Mouse (Mus musculus) embryonic facial prominence, embryonic 15.5 days (tissue): ENCODE results near the gene Hist3h2a. TPM values are rescaled to one million over a fixed set of nuclear protein-coding genes. Genes with fewer than 3 reads are reported as not detected.
A peak's percentile ranks its signal among the peaks of the same experiment; 100 is the strongest.

Source experiments
- ATAC-seq: fragments of 200-750 bp; cut with Nextera tagmentation; 2 replicates; pipeline ENCODE4 v1.8.0; 2017; ENCODE audit warnings: low read depth, moderate TSS enrichment; ENCODE audit not compliant: insufficient number of reproducible peaks, low FRiP score, low TSS enrichment
- H3K27ac ChIP-seq: fragments of 300-500 bp; sonication (generic); replicated peaks from 2 replicates; pipeline ENCODE4 v1.5.1; 2015; ENCODE audit warnings: mild to moderate bottlenecking, inconsistent platforms
- H3K27me3 ChIP-seq: fragments of 300-500 bp; sonication (generic); 2 replicates; pipeline ENCODE4 v1.6.1; 2015; ENCODE audit warnings: inconsistent platforms
- H3K36me3 ChIP-seq: fragments of 300-500 bp; sonication (generic); 2 replicates; pipeline ENCODE4 v1.6.1; 2015; ENCODE audit warnings: mild to moderate bottlenecking, inconsistent platforms
- H3K4me1 ChIP-seq: fragments of 300-500 bp; sonication (generic); 2 replicates; pipeline ENCODE4 v1.6.1; 2015; ENCODE audit warnings: inconsistent platforms
- H3K4me2 ChIP-seq: fragments of 300-500 bp; sonication (generic); replicated peaks from 2 replicates; pipeline ENCODE4 v1.6.1; 2015; ENCODE audit warnings: mild to moderate bottlenecking, inconsistent platforms
- H3K4me3 ChIP-seq: fragments of 300-500 bp; sonication (generic); replicated peaks from 2 replicates; pipeline ENCODE4 v1.5.1; 2015; ENCODE audit warnings: mild to moderate bottlenecking, inconsistent platforms
- H3K9ac ChIP-seq: fragments of 300-500 bp; sonication (generic); 2 replicates; pipeline ENCODE4 v1.6.1; 2015; ENCODE audit warnings: inconsistent platforms
- H3K9me3 ChIP-seq: fragments of 300-500 bp; sonication (generic); replicated peaks from 2 replicates; pipeline ENCODE4 v1.6.1; 2016; ENCODE audit warnings: inconsistent platforms
- WGBS: fragments of 180-500 bp; shearing (Covaris S2); methylation state at CpG from one replicate; pipeline ENCODE4 v1.1.7; 2015; 5-methylcytosine and 5-hydroxymethylcytosine counted together
- polyA plus RNA-seq: library from polyadenylated mRNA; unstranded; fragments of >200 nt; fragmentation: Nextera tagmentation; extraction: Ambion mirVana; gene quantifications from 2 replicates; pipeline ENCODE4 v1.2.1, GENCODE M21; 2015

Hist3h2a gene
- polyA plus RNA-seq, 1 experiment from 2014 or later = 37.0 TPM

DNA sequence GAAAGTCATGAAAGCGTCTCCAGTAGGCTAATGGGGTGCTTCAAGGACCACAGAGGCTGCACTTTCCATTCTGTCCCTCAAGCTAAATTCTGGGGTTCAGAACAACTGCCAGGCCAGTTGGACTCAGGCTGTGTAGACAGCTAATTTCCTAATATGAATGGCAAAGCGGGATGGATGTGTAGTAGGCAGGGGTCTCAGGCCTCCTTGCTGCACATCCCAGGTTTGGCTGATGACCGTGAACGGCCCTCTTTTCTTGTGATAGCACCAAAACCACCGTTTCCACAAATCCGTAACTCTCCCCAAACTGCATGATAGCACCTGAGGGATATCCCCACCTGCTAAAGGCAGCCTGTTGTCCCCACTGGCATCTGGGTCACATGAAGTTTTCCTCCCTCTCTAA lies 4.1 kb downstream of the Hist3h2a start:
- ATAC-seq = no peak
- Histone ChIP-seq H3K27ac (no peak overlapping the region), H3K36me3 (peaks cover 4% of the 10 kb centered on the region; the same call in 1 of the 2 replicates), H3K27me3 (peaks cover 14% of the 10 kb centered on the region), H3K4me1 (peaks cover 32% of the 10 kb centered on the region), H3K4me2 (no peak overlapping the region), H3K9ac (no peak overlapping the region), H3K9me3 (no peaks in the 10 kb centered on the region), H3K4me3 (no peak overlapping the region)
- 89% methylated on average over 6 of the region's 6 CpGs for WGBS

DNA sequence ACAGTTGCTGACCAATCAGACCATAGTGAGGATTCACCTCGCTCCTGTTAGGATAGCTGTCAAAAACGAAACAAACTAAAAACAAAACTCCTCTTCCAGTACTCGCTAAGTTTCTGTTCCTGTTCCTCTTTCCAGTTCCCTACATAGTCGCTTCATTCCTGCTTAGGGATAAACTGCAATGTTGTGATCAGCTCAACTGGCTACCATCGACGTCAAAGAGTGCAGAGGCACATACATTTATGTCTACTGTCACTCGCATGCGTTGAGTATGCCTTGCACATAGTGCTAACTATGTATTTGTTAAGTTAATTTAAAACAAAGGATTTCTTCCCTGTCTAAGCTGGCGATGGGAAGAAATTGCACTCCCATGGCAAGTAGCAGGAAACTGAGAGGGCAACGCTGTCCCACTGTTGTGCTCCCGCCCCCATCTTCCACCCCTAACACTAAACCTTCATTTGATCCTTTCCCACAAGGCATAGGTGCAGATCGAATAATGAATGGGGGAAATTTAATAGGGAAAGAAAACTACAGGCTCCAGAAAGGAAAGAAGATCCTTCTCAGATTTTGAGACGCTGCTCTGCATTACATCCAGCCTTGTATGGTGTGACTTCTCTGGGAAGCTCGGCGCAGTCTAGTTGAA lies 4.8 kb downstream of the Hist3h2a start:
- Histone ChIP-seq H3K9ac (peak overlapping the region; percentile 29; the same call in 1 of the 2 replicates), H3K4me1 (peaks cover 28% of the 10 kb centered on the region), H3K4me3 (peak overlapping the region; percentile 50), H3K9me3 (no peaks in the 10 kb centered on the region), H3K27ac (no peak overlapping the region), H3K27me3 (peaks cover 15% of the 10 kb centered on the region), H3K4me2 (peak overlapping the region; percentile 84), H3K36me3 (peaks cover 4% of the 10 kb centered on the region; the same call in 1 of the 2 replicates)
- 28% methylated on average over 15 of the region's 15 CpGs for WGBS
- ATAC-seq = no peak

DNA sequence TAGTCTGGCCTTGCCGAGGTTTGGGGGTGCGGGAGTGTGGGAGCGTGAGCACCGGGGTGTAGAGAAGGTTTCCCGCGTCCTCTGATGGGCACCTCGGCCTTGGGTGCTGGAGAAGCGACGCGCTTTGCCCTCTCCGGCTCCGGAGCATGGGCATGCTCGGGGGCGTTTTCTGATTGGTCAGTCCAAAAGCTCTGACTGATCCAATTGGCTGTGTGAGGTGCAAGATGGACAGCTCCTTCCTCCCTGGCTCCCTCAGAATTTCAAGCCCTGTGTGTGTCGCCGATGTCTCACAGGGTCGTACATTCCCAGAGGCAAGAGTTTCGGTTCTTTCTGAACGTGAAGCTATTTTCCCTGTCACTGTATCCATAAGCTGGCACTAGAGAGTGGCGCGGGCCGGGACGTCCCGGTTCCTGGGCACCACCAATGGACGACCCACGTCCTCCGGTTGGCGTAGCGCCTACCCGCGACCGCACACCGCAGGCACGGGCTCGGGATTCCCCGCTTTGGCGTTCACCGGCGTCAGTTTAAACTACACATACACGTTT lies 5.5 kb downstream of the Hist3h2a start:
- Histone ChIP-seq H3K36me3 (peaks cover 4% of the 10 kb centered on the region; the same call in 1 of the 2 replicates), H3K4me1 (peaks cover 28% of the 10 kb centered on the region), H3K4me2 (peak overlapping the region; percentile 84), H3K4me3 (peak overlapping the region; percentile 50), H3K27me3 (peaks cover 15% of the 10 kb centered on the region), H3K9me3 (no peaks in the 10 kb centered on the region), H3K27ac (no peak overlapping the region; the same call in 1 of the 2 replicates), H3K9ac (peak overlapping the region; percentile 29)
- peak; percentile 64 for ATAC-seq
- WGBS = 2% methylated on average over 40 of the region's 40 CpGs

DNA sequence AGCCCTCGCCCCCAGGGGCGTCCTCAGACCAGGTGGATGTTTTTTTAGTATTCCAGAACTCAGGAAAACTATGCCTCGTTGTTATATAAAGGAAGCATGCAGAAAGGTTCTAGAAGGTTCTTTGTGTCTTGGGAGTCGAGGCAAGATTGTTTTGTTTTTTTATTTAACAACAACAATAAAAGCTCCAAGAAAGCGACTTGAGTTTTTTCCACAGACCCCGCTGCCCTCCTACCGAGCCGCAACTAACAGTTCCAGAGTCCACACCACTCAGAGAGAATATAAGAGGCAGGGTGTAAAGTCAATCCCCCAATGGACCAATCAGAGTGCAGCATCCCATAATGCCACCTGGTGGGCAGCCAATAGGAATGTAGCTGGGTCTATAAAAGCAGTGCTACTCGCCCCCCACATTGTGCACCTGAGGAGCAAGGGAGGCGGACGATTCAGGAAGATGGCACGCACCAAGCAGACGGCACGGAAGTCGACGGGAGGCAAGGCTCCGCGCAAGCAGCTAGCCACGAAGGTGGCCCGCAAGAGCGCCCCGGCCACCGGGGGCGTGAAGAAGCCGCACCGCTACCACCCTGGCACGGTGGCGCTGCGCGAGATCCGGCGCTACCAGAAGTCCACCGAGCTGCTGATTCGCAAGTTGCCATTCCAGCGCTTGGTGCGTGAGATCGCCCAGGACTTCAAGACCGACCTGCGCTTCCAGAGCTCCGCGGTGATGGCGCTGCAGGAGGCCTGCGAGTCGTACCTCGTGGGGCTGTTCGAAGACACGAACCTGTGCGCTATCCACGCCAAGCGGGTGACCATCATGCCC lies 7.1 kb downstream of the Hist3h2a start:
- Histone ChIP-seq H3K4me3 (no peak overlapping the region), H3K27ac (no peak overlapping the region), H3K36me3 (peaks cover 4% of the 10 kb centered on the region; the same call in 1 of the 2 replicates), H3K4me1 (peaks cover 22% of the 10 kb centered on the region), H3K9ac (no peak overlapping the region), H3K4me2 (no peak overlapping the region), H3K9me3 (no peaks in the 10 kb centered on the region), H3K27me3 (peaks cover 15% of the 10 kb centered on the region)
- WGBS = 62% methylated on average over 50 of the region's 50 CpGs
- ATAC-seq = no peak

DNA sequence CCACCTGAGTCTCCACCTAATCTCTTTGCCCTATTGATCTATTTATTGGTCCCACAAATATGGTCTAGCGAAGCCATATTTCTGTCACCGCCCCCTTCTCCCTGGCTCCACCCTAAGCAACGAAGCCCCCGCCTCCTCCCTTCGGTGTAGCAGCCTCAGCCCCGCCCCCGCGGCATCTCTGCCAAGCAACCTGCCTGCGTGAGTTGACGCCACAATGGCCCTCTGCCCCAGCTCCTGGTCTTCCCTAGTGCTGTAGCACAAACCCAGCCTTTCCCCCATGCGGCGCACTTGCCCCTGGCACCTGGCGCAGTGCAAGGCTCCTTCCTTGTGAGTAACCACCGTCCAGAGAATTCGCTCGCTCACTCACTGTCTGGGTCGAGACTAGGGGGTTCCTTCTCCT lies 9.1 kb downstream of the Hist3h2a start:
- Histone ChIP-seq H3K36me3 (no peaks in the 10 kb centered on the region; the same call in 1 of the 2 replicates), H3K4me1 (peaks cover 8% of the 10 kb centered on the region; the same call in 1 of the 2 replicates), H3K4me2 (no peak overlapping the region), H3K27me3 (peaks cover 15% of the 10 kb centered on the region), H3K27ac (no peak overlapping the region), H3K4me3 (no peak overlapping the region), H3K9ac (no peak overlapping the region), H3K9me3 (no peaks in the 10 kb centered on the region)
- ATAC-seq = no peak
- 36% methylated on average over 17 of the region's 17 CpGs for WGBS

DNA sequence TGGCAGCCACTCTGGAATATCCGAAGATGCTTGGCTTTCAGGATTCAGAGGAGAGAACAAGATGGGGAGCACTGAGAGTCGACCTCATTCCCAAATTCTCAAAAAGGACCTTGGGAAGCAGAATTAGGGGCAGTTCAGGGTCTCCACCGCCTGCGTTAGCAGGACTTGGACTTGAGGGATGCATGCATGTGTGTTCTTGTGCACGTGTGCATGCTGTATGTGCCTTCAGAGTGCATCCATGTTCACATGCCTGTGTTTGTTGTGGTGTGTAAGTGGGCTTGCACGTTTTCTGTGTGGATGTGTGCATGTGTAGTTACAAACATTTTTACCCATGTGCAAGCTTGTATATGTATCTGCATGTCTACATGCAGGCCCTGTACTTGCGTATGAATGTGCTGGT lies 9.7 kb downstream of the Hist3h2a start:
- no peak for ATAC-seq
- peaks cover 7% of the 10 kb centered on the region; the same call in 1 of the 2 replicates for H3K4me1 ChIP-seq
- no peak overlapping the region for H3K4me3 ChIP-seq
- H3K4me2 ChIP-seq = no peak overlapping the region
- no peak overlapping the region for H3K9ac ChIP-seq
- no peak overlapping the region for H3K27ac ChIP-seq
- 80% methylated on average over 7 of the region's 7 CpGs for WGBS
- no peaks in the 10 kb centered on the region for H3K9me3 ChIP-seq
- H3K36me3 ChIP-seq = no peaks in the 10 kb centered on the region; the same call in 1 of the 2 replicates
- peaks cover 15% of the 10 kb centered on the region for H3K27me3 ChIP-seq

DNA sequence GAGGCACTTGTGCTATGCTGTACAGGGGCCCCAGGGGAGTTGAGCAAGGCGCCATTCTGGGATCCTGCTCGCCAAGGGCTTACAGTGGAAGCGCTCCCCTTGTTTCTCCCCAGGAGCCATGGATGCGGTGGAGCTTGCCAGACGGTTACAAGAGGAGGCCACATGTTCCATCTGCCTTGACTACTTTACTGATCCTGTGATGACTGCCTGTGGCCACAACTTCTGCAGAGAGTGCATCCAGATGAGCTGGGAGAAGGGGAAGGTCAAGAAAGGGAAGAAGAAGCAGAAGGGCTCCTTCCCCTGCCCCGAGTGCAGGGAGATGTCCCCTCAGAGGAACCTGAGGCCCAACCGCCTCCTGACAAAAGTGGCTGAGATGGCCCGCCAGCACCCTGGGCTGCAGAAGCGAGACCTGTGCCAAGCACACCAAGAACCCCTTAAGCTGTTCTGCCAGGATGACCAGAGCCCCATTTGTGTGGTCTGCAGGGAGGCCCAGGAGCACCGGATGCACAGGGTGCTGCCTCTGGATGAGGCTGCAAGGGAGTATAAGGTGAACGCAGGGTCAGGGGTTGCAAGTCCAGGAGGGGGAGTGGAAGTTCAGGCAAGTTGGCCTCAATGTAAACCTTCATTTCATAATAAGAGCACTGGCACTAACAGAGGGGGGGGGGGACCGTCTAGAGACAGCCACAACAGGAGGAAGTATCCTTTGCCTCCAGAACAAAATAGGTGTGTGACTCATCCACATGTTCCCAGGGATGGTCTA lies 10.7 kb downstream of the Hist3h2a start:
- no peak for ATAC-seq
- WGBS = 42% methylated on average over 12 of the region's 12 CpGs
- peaks cover 15% of the 10 kb centered on the region for H3K27me3 ChIP-seq
- H3K9ac ChIP-seq = no peak overlapping the region
- no peak overlapping the region for H3K4me2 ChIP-seq
- peaks cover 5% of the 10 kb centered on the region; the same call in 1 of the 2 replicates for H3K36me3 ChIP-seq
- no peaks in the 10 kb centered on the region for H3K4me1 ChIP-seq
- H3K4me3 ChIP-seq = no peak overlapping the region
- H3K27ac ChIP-seq = no peak overlapping the region
- no peaks in the 10 kb centered on the region for H3K9me3 ChIP-seq

DNA sequence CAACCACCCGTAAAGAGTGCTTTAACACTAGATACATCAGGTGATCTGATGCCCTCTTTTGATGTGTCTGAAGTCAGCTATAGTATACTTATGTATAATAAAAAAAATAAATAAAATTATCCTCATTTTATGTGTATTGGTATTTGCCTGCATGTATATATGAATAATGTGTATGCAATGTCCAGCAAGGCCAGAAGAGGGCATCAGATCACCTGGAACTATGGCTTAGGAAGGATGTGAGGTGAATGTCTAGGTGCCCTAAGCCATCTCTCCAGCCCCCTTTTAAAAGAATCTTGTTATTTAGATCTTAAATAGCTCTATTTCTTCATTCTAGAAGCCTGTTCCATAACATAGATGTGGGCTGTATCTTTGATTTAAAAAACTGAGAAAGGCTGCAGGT lies 12.9 kb downstream of the Hist3h2a start:
- Histone ChIP-seq H3K4me3 (no peak overlapping the region), H3K36me3 (peaks cover 9% of the 10 kb centered on the region; the same call in 1 of the 2 replicates), H3K9me3 (no peaks in the 10 kb centered on the region), H3K27ac (no peak overlapping the region), H3K9ac (no peak overlapping the region), H3K27me3 (peaks cover 3% of the 10 kb centered on the region), H3K4me1 (no peaks in the 10 kb centered on the region), H3K4me2 (no peak overlapping the region)
- no peak for ATAC-seq
- whole genome bisulfite sequencing = 95% methylated on average over 1 of the region's 1 CpGs

DNA sequence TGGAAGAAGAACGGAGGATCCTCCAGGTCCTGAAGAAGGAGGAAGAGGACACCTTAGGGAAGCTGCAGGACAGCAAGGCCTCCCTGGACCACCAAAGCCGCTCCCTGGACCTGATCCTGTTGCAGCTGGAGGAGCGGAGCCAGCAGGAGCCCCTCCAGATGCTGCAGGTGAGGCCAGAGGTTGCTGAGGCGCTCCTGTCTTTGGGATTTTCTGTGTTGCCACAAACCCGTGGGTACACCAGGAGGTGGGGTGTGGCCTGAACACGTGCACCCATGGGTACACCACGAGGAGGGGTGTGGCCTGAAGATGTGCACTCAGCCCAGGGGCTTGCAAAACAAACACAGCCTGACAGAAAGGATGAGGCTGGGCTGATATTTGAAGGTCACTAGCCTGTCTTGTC lies 14.1 kb downstream of the Hist3h2a start:
- Histone ChIP-seq H3K9me3 (no peaks in the 10 kb centered on the region), H3K4me2 (no peak overlapping the region), H3K4me3 (no peak overlapping the region), H3K27ac (no peak overlapping the region), H3K9ac (no peak overlapping the region), H3K27me3 (peaks cover 2% of the 10 kb centered on the region; the same call in 1 of the 2 replicates), H3K4me1 (no peaks in the 10 kb centered on the region), H3K36me3 (peaks cover 9% of the 10 kb centered on the region; the same call in 1 of the 2 replicates)
- ATAC-seq = no peak
- WGBS = 78% methylated on average over 7 of the region's 7 CpGs

DNA sequence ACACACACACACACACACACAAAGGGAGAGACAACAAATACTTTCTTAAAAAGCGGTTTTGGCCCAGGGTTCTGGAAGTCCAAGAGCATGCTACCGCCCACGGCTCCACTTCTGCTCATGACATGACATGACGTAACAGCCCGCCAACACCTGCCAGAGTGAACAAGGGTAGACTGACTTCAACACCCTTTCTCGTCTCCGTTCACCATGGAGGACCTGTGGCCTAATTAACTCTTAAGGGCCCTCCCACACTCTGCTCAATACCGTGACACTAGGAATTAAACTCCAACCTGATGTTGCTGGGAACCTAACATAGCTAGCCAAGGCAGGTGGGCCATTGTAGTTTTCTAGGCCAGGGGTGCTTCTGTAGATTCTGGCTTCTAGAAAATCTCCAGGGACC lies 14.5 kb downstream of the Hist3h2a start:
- Histone ChIP-seq H3K27ac (no peak overlapping the region), H3K36me3 (peaks cover 9% of the 10 kb centered on the region; the same call in 1 of the 2 replicates)
- WGBS = 82% methylated on average over 8 of the region's 8 CpGs

More for the DNA sequence above, 14.5 kb downstream of the Hist3h2a start:
- Histone ChIP-seq H3K4me2 (no peak overlapping the region), H3K9me3 (no peaks in the 10 kb centered on the region), H3K4me3 (no peak overlapping the region), H3K9ac (no peak overlapping the region), H3K27me3 (no peaks in the 10 kb centered on the region), H3K4me1 (no peaks in the 10 kb centered on the region)
- no peak for ATAC-seq
